Mouse (Mus musculus) central nervous system, embryonic 14 days (tissue): ENCODE results near the gene 1700019N19Rik. TPM values are rescaled to one million over a fixed set of nuclear protein-coding genes. Genes with fewer than 3 reads are reported as not detected.

Source experiments
- polyA plus RNA-seq: library from polyadenylated mRNA; depleted of rRNA; stranded (reverse); fragments of >200 nt; gene quantifications from 2 replicates; pipeline ENCODE4 v1.2.3, GENCODE M21; 2012; rRNA removed

The 1700019N19Rik gene
- 0.07 TPM in 1 of 2 replicates, not detected in the other for polyA plus RNA-seq

DNA sequence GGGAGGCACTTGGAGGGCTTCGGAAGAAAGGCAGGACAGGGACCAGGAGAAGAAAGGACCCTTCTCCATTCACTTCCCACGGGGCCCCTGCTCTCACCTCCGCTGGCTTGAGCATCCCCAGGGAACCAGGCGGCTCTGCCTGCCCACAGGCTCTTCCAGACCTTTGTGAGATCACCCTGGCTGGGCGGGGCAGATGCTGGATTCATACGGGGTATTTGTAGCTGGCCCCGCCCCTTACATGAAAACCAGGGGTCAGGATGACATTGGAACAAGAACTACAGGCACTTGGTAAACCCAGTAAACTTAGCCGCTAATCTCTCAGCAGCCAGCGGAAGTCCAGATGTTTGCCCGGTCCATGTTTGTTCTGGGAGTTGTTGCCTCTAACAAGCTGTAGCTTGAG is at the start of gene 1700019N19Rik:
Gene 1700019N19Rik, minus strand, starts transcription at position 178 of the 400 bp plus-strand sequence.

DNA sequence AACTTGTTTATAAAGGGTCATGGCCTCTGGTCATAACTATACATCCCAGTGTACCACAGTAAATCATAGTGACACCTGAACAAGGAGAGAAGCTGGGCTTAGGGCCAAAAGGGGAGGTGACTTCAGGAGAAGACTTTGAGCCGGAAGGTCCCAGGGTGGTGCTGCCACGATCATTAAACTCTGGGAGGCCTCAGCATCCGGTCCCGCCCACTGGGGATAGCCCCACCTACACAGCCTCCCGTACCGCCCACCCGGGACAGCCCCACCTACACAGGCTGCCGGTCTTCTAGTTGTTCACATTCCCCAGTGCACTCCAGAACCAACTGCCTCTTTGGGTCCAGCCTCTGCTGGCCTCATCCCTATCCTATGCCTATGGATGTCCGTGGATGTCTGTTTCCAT is 34.8 kb downstream of the 1700019N19Rik start, which contains the start of gene Pnliprp2:
Gene Pnliprp2, plus strand, starts transcription at position 297 of the 400 bp plus-strand sequence.

Other genes with a start within 250 kb of the 1700019N19Rik start
- gene Pnlip, start 142.0 kb downstream of the 1700019N19Rik start, polyA plus RNA-seq, result 0.18 and 0.31 TPM in 2 replicates
- gene Pnliprp1, start 65.6 kb downstream of the 1700019N19Rik start, polyA plus RNA-seq, result 0.24 and 0.26 TPM in 2 replicates
- gene Pnliprp2, start 34.7 kb downstream of the 1700019N19Rik start, polyA plus RNA-seq, result 0.04 and 0.22 TPM in 2 replicates
- 1.4 and 1.5 TPM in 2 replicates for gene Eno4, start 149.0 kb upstream of the 1700019N19Rik start, polyA plus RNA-seq
- 45.9 and 47.1 TPM in 2 replicates for gene Hspa12a, start 149.2 kb upstream of the 1700019N19Rik start, polyA plus RNA-seq